Mouse (Mus musculus): ENCODE results near the gene Fam69b. TPM values are rescaled to one million over a fixed set of nuclear protein-coding genes. Genes with fewer than 3 reads are reported as not detected.

Gene Fam69b
- polyA plus RNA-seq, 1 experiment: 12.2 TPM

- Histone ChIP-seq H3K36me3 (ENCODE audit: control insufficient read depth, insufficient read depth, low read length) (no peaks in the 10 kb centered on the region; the same call in 1 of the 2 replicates), H3K4me1 (ENCODE audit: control insufficient read depth, insufficient read depth, low read length) (peaks cover 28% of the 10 kb centered on the region), H3K27me3 (replicated peaks; ENCODE audit: control insufficient read depth, insufficient read depth, low read length) (no peaks in the 10 kb centered on the region), H3K4me3 (ENCODE audit: insufficient read depth, low read depth, low read length) (no peak overlapping the region), H3K27ac (ENCODE audit: insufficient read depth, low read depth, low read length) (no peak overlapping the region)
- TF ChIP-seq POLR2A (IDR thresholded peaks at IDR 0.05; ENCODE audit: low read depth, low read length): no peak
- TF ChIP-seq CTCF (conservative IDR thresholded peaks at IDR 0.05; ENCODE audit: insufficient read depth, insufficient read length, low read depth, low read length): no peak
- 78% methylated on average over 2 of the region's 2 CpGs for WGBS
- DNase-seq: no peak
Measured at GRCm38 (mm10) chr2:26597810-26598209, 30.4 kb upstream of the Fam69b start.

GRCm38 (mm10) chr2:26598462-26598861 lies 29.8 kb upstream of the Fam69b start:
- H3K27me3 ChIP-seq (replicated peaks; ENCODE audit: control insufficient read depth, insufficient read depth, low read length): no peaks in the 10 kb centered on the region
- TF ChIP-seq CTCF (conservative IDR thresholded peaks at IDR 0.05; ENCODE audit: insufficient read depth, insufficient read length, low read depth, low read length) (no peak), POLR2A (IDR thresholded peaks at IDR 0.05; ENCODE audit: low read depth, low read length) (no peak)
- no peak overlapping the region for H3K27ac ChIP-seq (ENCODE audit: insufficient read depth, low read depth, low read length)
- H3K4me3 ChIP-seq (ENCODE audit: insufficient read depth, low read depth, low read length): no peak overlapping the region
- peaks cover 28% of the 10 kb centered on the region for H3K4me1 ChIP-seq (ENCODE audit: control insufficient read depth, insufficient read depth, low read length)
- DNase-seq: no peak
- 60% methylated on average over 3 of the region's 3 CpGs for WGBS
- H3K36me3 ChIP-seq (ENCODE audit: control insufficient read depth, insufficient read depth, low read length): no peaks in the 10 kb centered on the region

GRCm38 (mm10) chr2:26599965-26600364 lies 28.3 kb upstream of the Fam69b start:
- no peaks in the 10 kb centered on the region for H3K36me3 ChIP-seq (ENCODE audit: control insufficient read depth, insufficient read depth, low read length)
- TF ChIP-seq POLR2A (IDR thresholded peaks at IDR 0.05; ENCODE audit: low read depth, low read length) (no peak), CTCF (conservative IDR thresholded peaks at IDR 0.05; ENCODE audit: insufficient read depth, insufficient read length, low read depth, low read length) (no peak)
- H3K4me1 ChIP-seq (ENCODE audit: control insufficient read depth, insufficient read depth, low read length): peaks cover 23% of the 10 kb centered on the region
- 70% methylated on average over 4 of the region's 4 CpGs for WGBS
- H3K27me3 ChIP-seq (replicated peaks; ENCODE audit: control insufficient read depth, insufficient read depth, low read length): no peaks in the 10 kb centered on the region
- no peak overlapping the region for H3K27ac ChIP-seq (ENCODE audit: insufficient read depth, low read depth, low read length)
- peak; percentile 73 for DNase-seq
- no peak overlapping the region for H3K4me3 ChIP-seq (ENCODE audit: insufficient read depth, low read depth, low read length)

GRCm38 (mm10) chr2:26600664-26601063 lies 27.6 kb upstream of the Fam69b start:
- Histone ChIP-seq H3K36me3 (ENCODE audit: control insufficient read depth, insufficient read depth, low read length) (no peaks in the 10 kb centered on the region), H3K4me3 (ENCODE audit: insufficient read depth, low read depth, low read length) (no peak overlapping the region), H3K27ac (ENCODE audit: insufficient read depth, low read depth, low read length) (no peak overlapping the region), H3K27me3 (replicated peaks; ENCODE audit: control insufficient read depth, insufficient read depth, low read length) (no peaks in the 10 kb centered on the region), H3K4me1 (ENCODE audit: control insufficient read depth, insufficient read depth, low read length) (peaks cover 17% of the 10 kb centered on the region)
- peak; percentile 50 for DNase-seq
- TF ChIP-seq POLR2A (IDR thresholded peaks at IDR 0.05; ENCODE audit: low read depth, low read length): no peak
- no peak for TF ChIP-seq CTCF (conservative IDR thresholded peaks at IDR 0.05; ENCODE audit: insufficient read depth, insufficient read length, low read depth, low read length)
- 75% methylated on average over 2 of the region's 2 CpGs for WGBS

- WGBS: 93% methylated on average over 1 of the region's 1 CpGs
- TF ChIP-seq CTCF (conservative IDR thresholded peaks at IDR 0.05; ENCODE audit: insufficient read depth, insufficient read length, low read depth, low read length) (no peak), POLR2A (IDR thresholded peaks at IDR 0.05; ENCODE audit: low read depth, low read length) (no peak)
- H3K27ac ChIP-seq (ENCODE audit: insufficient read depth, low read depth, low read length): no peak overlapping the region
Measured at GRCm38 (mm10) chr2:26601595-26601994, 26.7 kb upstream of the Fam69b start.

GRCm38 (mm10) chr2:26602631-26603030 lies 25.6 kb upstream of the Fam69b start:
- Histone ChIP-seq H3K4me3 (ENCODE audit: insufficient read depth, low read depth, low read length) (no peak overlapping the region), H3K27ac (ENCODE audit: insufficient read depth, low read depth, low read length) (no peak overlapping the region), H3K4me1 (ENCODE audit: control insufficient read depth, insufficient read depth, low read length) (peaks cover 15% of the 10 kb centered on the region), H3K36me3 (ENCODE audit: control insufficient read depth, insufficient read depth, low read length) (no peaks in the 10 kb centered on the region), H3K27me3 (replicated peaks; ENCODE audit: control insufficient read depth, insufficient read depth, low read length) (no peaks in the 10 kb centered on the region)
- WGBS: 88% methylated on average over 5 of the region's 5 CpGs
- TF ChIP-seq POLR2A (IDR thresholded peaks at IDR 0.05; ENCODE audit: low read depth, low read length) (no peak), CTCF (conservative IDR thresholded peaks at IDR 0.05; ENCODE audit: insufficient read depth, insufficient read length, low read depth, low read length) (no peak)
- no peak for DNase-seq

More at GRCm38 (mm10) chr2:26601595-26601994, 26.7 kb upstream of the Fam69b start:
- Histone ChIP-seq H3K4me3 (ENCODE audit: insufficient read depth, low read depth, low read length) (no peak overlapping the region), H3K4me1 (ENCODE audit: control insufficient read depth, insufficient read depth, low read length) (peaks cover 15% of the 10 kb centered on the region), H3K36me3 (ENCODE audit: control insufficient read depth, insufficient read depth, low read length) (no peaks in the 10 kb centered on the region), H3K27me3 (replicated peaks; ENCODE audit: control insufficient read depth, insufficient read depth, low read length) (no peaks in the 10 kb centered on the region)
- no peak for DNase-seq

- no peaks in the 10 kb centered on the region for H3K27me3 ChIP-seq (replicated peaks; ENCODE audit: control insufficient read depth, insufficient read depth, low read length)
- H3K4me1 ChIP-seq (ENCODE audit: control insufficient read depth, insufficient read depth, low read length): peaks cover 15% of the 10 kb centered on the region
- no peaks in the 10 kb centered on the region for H3K36me3 ChIP-seq (ENCODE audit: control insufficient read depth, insufficient read depth, low read length)
- DNase-seq: no peak
- peak overlapping the region; percentile 92 for H3K4me3 ChIP-seq (ENCODE audit: insufficient read depth, low read depth, low read length)
- TF ChIP-seq POLR2A (IDR thresholded peaks at IDR 0.05; ENCODE audit: low read depth, low read length) (no peak), CTCF (conservative IDR thresholded peaks at IDR 0.05; ENCODE audit: insufficient read depth, insufficient read length, low read depth, low read length) (no peak)
- peak overlapping the region; percentile 79 for H3K27ac ChIP-seq (ENCODE audit: insufficient read depth, low read depth, low read length)
- WGBS: 11% methylated on average over 6 of the region's 6 CpGs
Measured at GRCm38 (mm10) chr2:26603159-26603558, 25.1 kb upstream of the Fam69b start.

Data from kidney, adult 2 months (tissue).